8 mouse cellular contexts compared by ENCODE assay signal in genomic region chr16:23233496-23233895, GRCm38 (mm10). TPM values are rescaled to one million over a fixed set of nuclear protein-coding genes. Genes with fewer than 3 reads are reported as not detected.
DNase-seq lines count a peak whose midpoint lies in the region; TF ChIP-seq lines count a peak whose summit lies in the region.

No protein-coding gene starts in this region.

- H3K79me2 ChIP-seq in macrophage (ENCODE audit: inconsistent target), result peaks cover 28% of the 10 kb centered on the region

- TF ChIP-seq CTCF in E14TG2a.4 (conservative IDR thresholded peaks at IDR 0.05; ENCODE audit: low read length), result no peak

- no peak overlapping the region for H3K4me3 ChIP-seq in heart, embryonic 10.5 days
- H3K4me3 ChIP-seq in E14TG2a.4 (replicated peaks; ENCODE audit: low read length) (peak overlapping the region; percentile 39; the same call in 1 of the 2 replicates), macrophage (ENCODE audit: inconsistent target) (no peak overlapping the region)
- no peak overlapping the region for H3K4me3 ChIP-seq in midbrain, embryonic 10.5 days

- no peaks in the 10 kb centered on the region for H3K9me3 ChIP-seq in heart, embryonic 10.5 days
- H3K9me3 ChIP-seq in E14TG2a.4 (ENCODE audit: low read length), result no peaks in the 10 kb centered on the region
- H3K9me3 ChIP-seq in midbrain, embryonic 10.5 days (replicated peaks), result no peaks in the 10 kb centered on the region

- H3K27ac ChIP-seq in heart, embryonic 10.5 days, result no peak overlapping the region
- peak overlapping the region; percentile 60 for H3K27ac ChIP-seq in macrophage
- no peak overlapping the region for H3K27ac ChIP-seq in midbrain, embryonic 10.5 days (replicated peaks)

- WGBS in heart, embryonic 10.5 days, result 75% methylated on average over 10 of the region's 10 CpGs
- WGBS in macrophage (ENCODE audit: missing documents), result 22% methylated on average over 10 of the region's 10 CpGs
- 89% methylated on average over 10 of the region's 10 CpGs for WGBS in midbrain, embryonic 10.5 days

- peaks cover 11% of the 10 kb centered on the region; the same call in 1 of the 2 replicates for H3K27me3 ChIP-seq in heart, embryonic 10.5 days (ENCODE audit: insufficient read depth, poor library complexity, severe bottlenecking)
- peaks cover 15% of the 10 kb centered on the region for H3K27me3 ChIP-seq in E14TG2a.4 (ENCODE audit: insufficient read depth, low read length)
- no peaks in the 10 kb centered on the region for H3K27me3 ChIP-seq in midbrain, embryonic 10.5 days (ENCODE audit: low read depth, poor library complexity, severe bottlenecking)

- peak; percentile 98 for DNase-seq in heart, adult 11 months
- DNase-seq in heart, embryonic 10.5 days (ENCODE audit: low spot score), result no peak
- peak; percentile 66 to 69 for DNase-seq in heart, adult 9 months (ENCODE audit: low spot score in 2 of 2)
- DNase-seq in cerebellum, adult 9-11 months, result no peak
- no peak for DNase-seq in midbrain, embryonic 10.5 days (ENCODE audit: low spot score)
- DNase-seq in cerebellum, adult 11 months, result no peak

- peaks cover 45% of the 10 kb centered on the region for H3K4me1 ChIP-seq in heart, embryonic 10.5 days
- H3K4me1 ChIP-seq in E14TG2a.4 (replicated peaks; ENCODE audit: low read depth, low read length), result peaks cover 61% of the 10 kb centered on the region
- H3K4me1 ChIP-seq in midbrain, embryonic 10.5 days, result peaks cover 29% of the 10 kb centered on the region

- 0 out of 2 replicates have a peak, but pooled peaks cover 4% of the 10 kb centered on the region for H3K36me3 ChIP-seq in heart, embryonic 10.5 days
- H3K36me3 ChIP-seq in E14TG2a.4 (ENCODE audit: insufficient read depth, low read length) (no peaks in the 10 kb centered on the region), macrophage (ENCODE audit: inconsistent target) (no peaks in the 10 kb centered on the region)
- H3K36me3 ChIP-seq in midbrain, embryonic 10.5 days, result peaks cover 16% of the 10 kb centered on the region

RNA-seq across cellular contexts. Expression of gene St6gal1, which starts 9.0 kb away (rescaled TPM):
- polyA plus RNA-seq in heart, embryonic 10.5 days (2016; fragmentation: Nextera tagmentation; extraction: Ambion mirVana), result 11.2 and 18.0 TPM in 2 replicates
- total RNA-seq in macrophage (2018; cell fraction: chromatin; rRNA removed), result 10 to 100 TPM in 12 of 26 experiments, 1 to 10 TPM in 12, under 1 TPM in 2; 0.26 to 52.6 (median 8.3) TPM
- total RNA-seq in macrophage (2018; cell fraction: cytosol; rRNA removed), result 10 to 100 TPM in 16 of 26 experiments, 1 to 10 TPM in 10; 5.6 to 72.7 (median 28.0) TPM
- total RNA-seq in macrophage (2018; cell fraction: nucleus; rRNA removed), result 10 to 100 TPM in 16 of 26 experiments, 1 to 10 TPM in 10; 6.9 to 68.1 (median 19.1) TPM
- 24.0 to 59.9 TPM (median 43.6 TPM) in 3 replicates for polyA plus RNA-seq in macrophage (2018)
- polyA plus RNA-seq in midbrain, embryonic 10.5 days (2016; fragmentation: Nextera tagmentation; extraction: Ambion mirVana), result 17.5 and 23.4 TPM in 2 replicates

Comparison
In these comparisons a context has a peak if more than half of its experiments do, and no peak if none do; other contexts are left out.
1. DNase-seq: peak in heart, adult 11 months (single experiment) and heart, adult 9 months (2 of 2); none in heart, embryonic 10.5 days (single experiment), cerebellum, adult 9-11 months (single experiment), midbrain, embryonic 10.5 days (single experiment) and cerebellum, adult 11 months (single experiment).